Mouse (Mus musculus): ENCODE data around the gene Nedd8. TPM values are rescaled to one million over a fixed set of nuclear protein-coding genes. Genes with fewer than 3 reads are reported as not detected.

The Nedd8 gene
- polyA plus RNA-seq, 1 experiment, result not detected

- WGBS, result 4% methylated on average over 3 of the region's 3 CpGs
These were observed 10.2 kb upstream of the Nedd8 start for GRCm38 (mm10) chr14:55682118-55682493.

GRCm38 (mm10) chr14:55681160-55682117 is 9.5 kb upstream of the Nedd8 start, which contains the start of gene Tinf2:
Tinf2 (minus strand) TSS chr14:55681820.
- WGBS, result under 1% methylated on average over 66 of the region's 66 CpGs
- H3K27ac ChIP-seq (ENCODE audit: insufficient read depth, low read depth, low read length), result no peak within 1 kb of the TSS
- peak within 1 kb of the TSS; percentile 60 for H3K4me3 ChIP-seq (ENCODE audit: insufficient read depth, low read depth, low read length)
- H3K4me1 ChIP-seq (ENCODE audit: control insufficient read depth, insufficient read depth, low read length), result peaks cover 5% of the 10 kb centered on the region
- peak; percentile 86 for TF ChIP-seq CTCF (IDR thresholded peaks at IDR 0.05; ENCODE audit: insufficient read depth, low read depth, low read length)
- TF ChIP-seq POLR2A (IDR thresholded peaks at IDR 0.05; ENCODE audit: insufficient read depth, low read depth, low read length), result no peak

More at GRCm38 (mm10) chr14:55682118-55682493, 10.2 kb upstream of the Nedd8 start:
- Histone ChIP-seq H3K4me3 (ENCODE audit: insufficient read depth, low read depth, low read length) (peak overlapping the region; percentile 60), H3K27ac (ENCODE audit: insufficient read depth, low read depth, low read length) (no peak overlapping the region), H3K4me1 (ENCODE audit: control insufficient read depth, insufficient read depth, low read length) (peaks cover 5% of the 10 kb centered on the region)
- TF ChIP-seq POLR2A (IDR thresholded peaks at IDR 0.05; ENCODE audit: insufficient read depth, low read depth, low read length) (no peak), CTCF (IDR thresholded peaks at IDR 0.05; ENCODE audit: insufficient read depth, low read depth, low read length) (no peak)

- peaks cover 5% of the 10 kb centered on the region for H3K4me1 ChIP-seq (ENCODE audit: control insufficient read depth, insufficient read depth, low read length)
- no peak overlapping the region for H3K4me3 ChIP-seq (ENCODE audit: insufficient read depth, low read depth, low read length)
- 82% methylated on average over 4 of the region's 4 CpGs for WGBS
- no peak overlapping the region for H3K27ac ChIP-seq (ENCODE audit: insufficient read depth, low read depth, low read length)
- TF ChIP-seq CTCF (IDR thresholded peaks at IDR 0.05; ENCODE audit: insufficient read depth, low read depth, low read length), result no peak
- TF ChIP-seq POLR2A (IDR thresholded peaks at IDR 0.05; ENCODE audit: insufficient read depth, low read depth, low read length), result no peak
These were observed 5.7 kb upstream of the Nedd8 start for GRCm38 (mm10) chr14:55677615-55678014.

- WGBS, result 74% methylated on average over 7 of the region's 7 CpGs
- TF ChIP-seq POLR2A (IDR thresholded peaks at IDR 0.05; ENCODE audit: insufficient read depth, low read depth, low read length) (no peak), CTCF (IDR thresholded peaks at IDR 0.05; ENCODE audit: insufficient read depth, low read depth, low read length) (no peak)
- H3K4me1 ChIP-seq (ENCODE audit: control insufficient read depth, insufficient read depth, low read length), result peaks cover 2% of the 10 kb centered on the region; the same call in 1 of the 2 replicates
- H3K27ac ChIP-seq (ENCODE audit: insufficient read depth, low read depth, low read length), result no peak overlapping the region
- no peak overlapping the region for H3K4me3 ChIP-seq (ENCODE audit: insufficient read depth, low read depth, low read length)
These were observed 777 bp upstream of the Nedd8 start for GRCm38 (mm10) chr14:55672741-55673060.

GRCm38 (mm10) chr14:55671486-55671832 is 465 bp downstream of the Nedd8 start:
- no peak for TF ChIP-seq CTCF (IDR thresholded peaks at IDR 0.05; ENCODE audit: insufficient read depth, low read depth, low read length)
- TF ChIP-seq POLR2A (IDR thresholded peaks at IDR 0.05; ENCODE audit: insufficient read depth, low read depth, low read length), result no peak
- H3K4me3 ChIP-seq (ENCODE audit: insufficient read depth, low read depth, low read length), result peak overlapping the region; percentile 84
- WGBS, result under 1% methylated on average over 12 of the region's 12 CpGs
- H3K4me1 ChIP-seq (ENCODE audit: control insufficient read depth, insufficient read depth, low read length), result peaks cover 2% of the 10 kb centered on the region; the same call in 1 of the 2 replicates
- H3K27ac ChIP-seq (ENCODE audit: insufficient read depth, low read depth, low read length), result peak overlapping the region; percentile 88

- TF ChIP-seq POLR2A (IDR thresholded peaks at IDR 0.05; ENCODE audit: insufficient read depth, low read depth, low read length) (no peak), CTCF (IDR thresholded peaks at IDR 0.05; ENCODE audit: insufficient read depth, low read depth, low read length) (no peak)
- WGBS, result 24% methylated on average over 2 of the region's 2 CpGs
- Histone ChIP-seq H3K4me3 (ENCODE audit: insufficient read depth, low read depth, low read length) (no peak overlapping the region), H3K4me1 (ENCODE audit: control insufficient read depth, insufficient read depth, low read length) (no peaks in the 10 kb centered on the region), H3K27ac (ENCODE audit: insufficient read depth, low read depth, low read length) (no peak overlapping the region)
These were observed 11.3 kb downstream of the Nedd8 start for GRCm38 (mm10) chr14:55660636-55661035.

- TF ChIP-seq POLR2A (IDR thresholded peaks at IDR 0.05; ENCODE audit: insufficient read depth, low read depth, low read length) (no peak), CTCF (IDR thresholded peaks at IDR 0.05; ENCODE audit: insufficient read depth, low read depth, low read length) (peak; percentile 84)
- under 1% methylated on average over 39 of the region's 39 CpGs for WGBS
- Histone ChIP-seq H3K27ac (ENCODE audit: insufficient read depth, low read depth, low read length) (0 out of 2 replicates have a peak within 1 kb of the TSS, but pooled peaks have one; percentile 6), H3K4me1 (ENCODE audit: control insufficient read depth, insufficient read depth, low read length) (no peaks in the 10 kb centered on the region), H3K4me3 (ENCODE audit: insufficient read depth, low read depth, low read length) (peak within 1 kb of the TSS; percentile 61)
These were observed 11.9 kb downstream of the Nedd8 start, which contains the start of gene Mdp1 for GRCm38 (mm10) chr14:55659960-55660573. Mdp1 (minus strand) TSS chr14:55660508.

- H3K27ac ChIP-seq (ENCODE audit: insufficient read depth, low read depth, low read length), result no peak overlapping the region
- no peak overlapping the region for H3K4me3 ChIP-seq (ENCODE audit: insufficient read depth, low read depth, low read length)
- 94% methylated on average over 5 of the region's 5 CpGs for WGBS
- no peaks in the 10 kb centered on the region for H3K4me1 ChIP-seq (ENCODE audit: control insufficient read depth, insufficient read depth, low read length)
- TF ChIP-seq CTCF (IDR thresholded peaks at IDR 0.05; ENCODE audit: insufficient read depth, low read depth, low read length) (no peak), POLR2A (IDR thresholded peaks at IDR 0.05; ENCODE audit: insufficient read depth, low read depth, low read length) (no peak)
These were observed 13.9 kb downstream of the Nedd8 start for GRCm38 (mm10) chr14:55658011-55658410.

- H3K4me3 ChIP-seq (ENCODE audit: insufficient read depth, low read depth, low read length), result no peak overlapping the region
- no peak for TF ChIP-seq CTCF (IDR thresholded peaks at IDR 0.05; ENCODE audit: insufficient read depth, low read depth, low read length)
- TF ChIP-seq POLR2A (IDR thresholded peaks at IDR 0.05; ENCODE audit: insufficient read depth, low read depth, low read length), result no peak
- H3K4me1 ChIP-seq (ENCODE audit: control insufficient read depth, insufficient read depth, low read length), result no peaks in the 10 kb centered on the region
- H3K27ac ChIP-seq (ENCODE audit: insufficient read depth, low read depth, low read length), result no peak overlapping the region
- WGBS, result 79% methylated on average over 3 of the region's 3 CpGs
These were observed 15.0 kb downstream of the Nedd8 start for GRCm38 (mm10) chr14:55656935-55657334.
